Mouse (Mus musculus) adipocyte (in vitro differentiated cells): ENCODE measurements at regions not wholly inside any gene's neighbourhood (a gene's known extent, or its start where the extent isn't known, plus 50 kb on each side); places are given as distances from the start of the nearest gene placed in this dataset.

Source experiments
- DNase-seq: peaks from one replicate; pipeline ENCODE4 v3.0.0-alpha.2; 2016; ENCODE audit warnings: low spot score

DNA sequence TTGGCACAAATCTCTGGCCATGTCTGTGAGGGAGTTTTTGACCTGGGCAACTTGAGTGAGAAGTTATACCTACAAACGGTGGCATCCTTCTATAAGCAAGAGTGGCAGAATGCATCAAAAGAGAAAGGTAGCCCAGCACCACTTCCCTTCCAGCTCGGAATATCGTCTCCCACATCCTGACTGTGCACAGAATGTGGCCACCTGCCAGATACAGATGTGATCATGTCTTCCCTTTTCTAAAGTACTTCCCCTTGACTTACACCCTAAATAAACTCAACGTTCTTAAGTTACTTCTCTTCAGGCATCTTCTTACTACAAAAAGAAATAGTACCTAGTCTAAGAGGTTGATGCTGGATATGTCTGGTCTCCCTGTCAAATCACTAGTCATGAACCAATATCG lies 175.2 kb upstream of the 2610001J05Rik start:
- no peak for DNase-seq

DNA sequence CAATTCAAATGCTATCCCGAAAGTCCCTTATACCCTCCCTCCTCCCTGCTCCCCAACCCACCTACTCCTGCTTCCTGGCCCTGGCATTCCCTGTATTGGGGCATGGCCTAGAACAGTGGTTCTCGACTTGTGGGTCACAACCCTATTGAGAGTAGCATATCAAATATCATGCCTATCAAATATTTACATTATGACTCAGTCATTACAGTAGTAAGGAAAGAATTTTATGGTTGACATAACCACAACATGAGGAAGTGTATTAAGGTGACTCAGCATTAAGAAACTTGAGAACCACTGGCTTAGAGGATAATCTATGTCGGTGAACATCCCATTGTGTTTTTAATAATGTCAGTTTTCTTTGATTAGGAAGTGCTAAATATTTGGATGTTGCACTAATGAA lies 173.3 kb upstream of the 2610001J05Rik start:
- DNase-seq: no peak

- no peak for DNase-seq
Observed at GRCm38 (mm10) chr6:14025898-14026297, 154.6 kb upstream of the 2610001J05Rik start.

DNA sequence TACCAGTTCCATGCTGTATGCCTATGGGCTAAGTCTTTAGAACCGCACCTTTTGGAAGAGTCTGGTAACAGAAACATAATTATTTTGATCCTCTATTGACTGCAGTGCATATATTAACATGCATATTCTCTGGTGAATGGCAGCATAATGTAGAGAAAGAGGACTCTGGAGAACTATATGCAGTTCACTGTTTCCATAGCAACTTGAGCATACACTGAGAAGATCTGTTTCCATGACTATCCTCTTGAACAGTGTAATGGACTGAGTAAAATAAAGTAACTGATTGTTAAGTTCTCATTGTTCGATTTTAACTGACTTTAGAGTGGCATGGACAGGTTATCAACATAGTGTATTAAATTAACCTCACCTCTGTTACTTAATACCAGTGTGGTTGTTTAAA lies 147.6 kb upstream of the 2610001J05Rik start:
- no peak for DNase-seq

- DNase-seq: no peak
Observed at GRCm38 (mm10) chr6:13982606-13983389, 111.5 kb upstream of the 2610001J05Rik start.

DNA sequence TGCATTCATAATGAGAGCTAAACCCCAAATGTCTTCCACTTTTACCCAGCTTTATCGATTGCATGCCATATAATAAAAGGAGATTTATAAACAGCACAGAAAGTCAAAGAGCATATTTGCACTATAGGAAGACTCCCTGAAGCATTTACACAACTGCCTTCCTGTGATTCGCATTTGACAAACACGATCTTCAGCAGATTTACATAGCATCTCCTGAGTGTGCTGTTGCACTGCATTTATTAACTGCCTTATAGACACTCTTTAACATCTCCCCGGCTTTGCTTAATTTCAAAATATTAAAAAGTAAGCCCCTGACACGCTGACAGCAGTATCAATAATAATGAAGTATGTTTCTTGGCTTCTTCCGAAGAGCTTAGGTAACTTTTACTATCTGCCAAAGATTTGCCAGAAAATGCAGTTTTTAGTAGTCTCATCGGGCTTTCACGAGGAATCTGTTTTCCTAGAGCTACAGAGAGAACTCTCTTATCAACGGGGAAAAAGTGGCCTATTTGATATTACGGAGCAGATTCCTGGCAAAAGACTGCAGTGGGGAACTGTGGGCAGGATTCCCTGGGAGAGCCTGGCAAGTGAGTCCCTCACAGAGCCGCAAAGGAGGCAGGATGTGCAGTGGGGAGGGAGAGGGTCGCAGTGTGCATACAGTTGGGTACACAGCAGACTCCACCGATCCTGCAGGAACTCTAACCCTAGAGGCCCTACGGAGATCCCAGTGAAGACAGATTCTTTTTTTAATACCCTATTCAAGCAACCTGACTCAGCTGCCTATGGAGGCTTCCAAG lies 103.6 kb upstream of the 2610001J05Rik start:
- no peak for DNase-seq

GRCm38 (mm10) chr6:13964471-13964870 lies 93.2 kb upstream of the 2610001J05Rik start:
- no peak for DNase-seq

DNA sequence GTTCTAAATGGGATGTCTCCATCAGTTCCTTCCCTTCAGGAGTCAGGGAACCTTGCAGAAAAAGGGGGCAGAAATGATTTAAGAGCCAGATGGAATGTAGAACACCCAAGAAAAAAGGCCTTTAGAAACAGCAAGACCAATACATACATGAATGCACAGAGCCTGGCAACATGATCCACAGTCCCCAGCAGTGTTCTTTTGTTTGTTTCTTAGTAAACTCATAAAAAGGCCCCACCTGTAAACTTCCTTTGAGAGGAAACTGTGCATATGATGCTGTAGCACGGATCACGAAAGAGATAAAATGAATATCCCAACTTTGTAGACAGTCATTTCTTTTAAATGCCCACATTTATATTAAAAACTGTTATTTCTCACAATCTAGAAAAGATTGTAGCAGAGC lies 92.7 kb upstream of the 2610001J05Rik start:
- no peak for DNase-seq

DNA sequence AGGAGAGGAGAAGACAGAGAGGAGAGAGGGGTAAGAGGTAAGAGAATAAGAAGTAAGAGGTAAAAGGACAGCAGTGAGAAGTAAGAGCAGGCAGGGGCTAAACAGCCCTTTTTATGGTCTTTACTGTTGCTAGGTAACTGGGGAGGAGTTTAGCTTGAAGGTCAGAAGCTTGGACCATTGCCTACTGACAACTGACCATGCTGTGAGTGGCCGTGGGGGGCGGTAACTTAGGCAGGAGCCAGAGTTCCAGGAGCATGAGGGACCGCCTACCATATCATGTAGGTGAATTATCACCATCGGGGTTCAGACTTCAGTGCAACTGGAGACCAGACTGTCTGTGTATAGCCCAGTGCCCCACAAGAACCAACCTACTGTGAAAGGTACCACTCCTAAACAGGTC lies 78.3 kb upstream of the 2610001J05Rik start:
- no peak for DNase-seq

GRCm38 (mm10) chr6:13920809-13921760 lies 49.8 kb upstream of the 2610001J05Rik start:
- DNase-seq: no peak
